In the genomic region with DNA sequence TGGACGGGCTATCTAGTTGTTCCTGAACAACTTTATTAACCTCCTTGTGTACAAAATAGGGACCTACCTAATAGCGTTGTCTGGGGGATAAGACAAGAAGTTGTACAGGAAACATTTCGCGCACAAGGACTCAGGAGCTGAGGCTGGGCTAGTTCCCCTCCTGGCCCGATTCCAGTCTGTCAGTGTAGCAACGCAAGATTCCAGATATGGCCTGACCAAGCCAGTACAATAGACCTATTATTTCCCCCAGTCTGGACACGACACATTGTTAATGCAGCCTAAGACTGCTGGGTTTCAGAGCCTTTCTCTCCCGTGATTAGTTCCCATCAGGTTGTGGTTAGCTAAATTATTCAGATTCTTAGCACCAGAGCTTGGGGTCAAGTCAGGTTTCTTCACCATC, we compare ENCODE assay signal across 14 mouse cellular contexts. TPM values are rescaled to one million over a fixed set of nuclear protein-coding genes. Genes with fewer than 3 reads are reported as not detected.
DNase-seq lines count a peak whose midpoint lies in the region; ATAC-seq and TF ChIP-seq lines count a peak whose summit lies in the region.
"Had no signal": no experiment of that assay in that cellular context is flagged by ENCODE, and none has a peak within 500 bp of the region (broad histone marks: within the 10 kb centered on the region; RNA-seq: fewer than 3 reads in every experiment).

No protein-coding gene starts in this region.

- H3K4me1 ChIP-seq in hindbrain, embryonic 12.5 days = peaks cover 38% of the 10 kb centered on the region
- H3K4me1 ChIP-seq in hindbrain, embryonic 16.5 days (ENCODE audit: control insufficient read depth, insufficient read depth, low read depth, low read length) = peaks cover 24% of the 10 kb centered on the region
- H3K4me1 ChIP-seq in limb, embryonic 14.5 days (ENCODE audit: control insufficient read depth, insufficient read depth, low read length) = peaks cover 25% of the 10 kb centered on the region
- H3K4me1 ChIP-seq in stomach, embryonic 14.5 days (ENCODE audit: control insufficient read depth, insufficient read depth, low read length) = peaks cover 5% of the 10 kb centered on the region
- peaks cover 23% of the 10 kb centered on the region for H3K4me1 ChIP-seq in intestine, embryonic 15.5 days (replicated peaks)

- no peak overlapping the region for H3K9ac ChIP-seq in hindbrain, embryonic 12.5 days
- H3K9ac ChIP-seq in hindbrain, embryonic 16.5 days (ENCODE audit: low read depth, low read length) = no peak overlapping the region
- no peak overlapping the region for H3K9ac ChIP-seq in limb, embryonic 14.5 days (ENCODE audit: low read depth, low read length, severe bottlenecking)
- no peak overlapping the region for H3K9ac ChIP-seq in stomach, embryonic 14.5 days (replicated peaks; ENCODE audit: low read depth, low read length)
- no peak overlapping the region for H3K9ac ChIP-seq in intestine, embryonic 15.5 days
- H3K9ac ChIP-seq: embryonic facial prominence, embryonic 12.5 days had no signal

- H3K36me3 ChIP-seq in hindbrain, embryonic 12.5 days = peaks cover 2% of the 10 kb centered on the region
- H3K36me3 ChIP-seq in hindbrain, embryonic 16.5 days (ENCODE audit: control insufficient read depth, insufficient read depth, low read length) = no peaks in the 10 kb centered on the region
- H3K36me3 ChIP-seq in limb, embryonic 14.5 days (ENCODE audit: control insufficient read depth, insufficient read depth, low read length) = no peaks in the 10 kb centered on the region
- no peaks in the 10 kb centered on the region for H3K36me3 ChIP-seq in stomach, embryonic 14.5 days (ENCODE audit: control insufficient read depth, insufficient read depth, low read length)
- no peaks in the 10 kb centered on the region for H3K36me3 ChIP-seq in intestine, embryonic 15.5 days
- H3K36me3 ChIP-seq: embryonic facial prominence, embryonic 12.5 days had no signal

- peak; percentile 53 for DNase-seq in embryo, embryonic 10 days (ENCODE audit: low spot score)
- no peak for DNase-seq in embryo, embryonic 9.5 days (ENCODE audit: extremely low spot score)
- peak; percentile 35 for DNase-seq in limb, embryonic 14.5 days (ENCODE audit: low spot score)
- no peak for DNase-seq in right cerebral cortex, adult 2 months (ENCODE audit: low spot score in 2 of 2)
- DNase-seq: gastrocnemius, adult 2 months; heart, postnatal 14 days; kidney, adult 9 months; left cerebral cortex, postnatal 4 days; lung, adult 2 months had no signal

- 24% methylated on average over 8 of the region's 8 CpGs for WGBS in hindbrain, embryonic 12.5 days
- 25% methylated on average over 8 of the region's 8 CpGs for WGBS in hindbrain, embryonic 16.5 days
- WGBS in limb, embryonic 14.5 days = 49% methylated on average over 8 of the region's 8 CpGs
- 54% methylated on average over 8 of the region's 8 CpGs for WGBS in stomach, embryonic 14.5 days
- 55% methylated on average over 8 of the region's 8 CpGs for WGBS in intestine, embryonic 15.5 days

- no peaks in the 10 kb centered on the region for H3K9me3 ChIP-seq in hindbrain, embryonic 12.5 days (replicated peaks)
- no peaks in the 10 kb centered on the region for H3K9me3 ChIP-seq in hindbrain, embryonic 16.5 days (ENCODE audit: control insufficient read depth, low read length)
- H3K9me3 ChIP-seq in limb, embryonic 14.5 days (ENCODE audit: control insufficient read depth, low read length) = no peaks in the 10 kb centered on the region
- no peaks in the 10 kb centered on the region for H3K9me3 ChIP-seq in stomach, embryonic 14.5 days (ENCODE audit: control insufficient read depth, low read depth, low read length)
- H3K9me3 ChIP-seq in intestine, embryonic 15.5 days = no peaks in the 10 kb centered on the region
- H3K9me3 ChIP-seq: embryonic facial prominence, embryonic 12.5 days had no signal

- peak overlapping the region; percentile 67 for H3K27ac ChIP-seq in hindbrain, embryonic 12.5 days
- no peak overlapping the region for H3K27ac ChIP-seq in hindbrain, embryonic 16.5 days (ENCODE audit: low read depth, low read length)
- H3K27ac ChIP-seq in limb, embryonic 14.5 days (replicated peaks; ENCODE audit: low read depth, low read length) = no peak overlapping the region
- no peak overlapping the region for H3K27ac ChIP-seq in stomach, embryonic 14.5 days (ENCODE audit: low read length)
- H3K27ac ChIP-seq in intestine, embryonic 15.5 days = no peak overlapping the region
- H3K27ac ChIP-seq: embryonic facial prominence, embryonic 12.5 days; gastrocnemius, adult 2 months had no signal

- no peaks in the 10 kb centered on the region for H3K27me3 ChIP-seq in hindbrain, embryonic 12.5 days
- no peaks in the 10 kb centered on the region for H3K27me3 ChIP-seq in hindbrain, embryonic 16.5 days (replicated peaks; ENCODE audit: control insufficient read depth, insufficient read depth, low read length)
- H3K27me3 ChIP-seq in limb, embryonic 14.5 days (ENCODE audit: control insufficient read depth, insufficient read depth, low read length) = no peaks in the 10 kb centered on the region
- no peaks in the 10 kb centered on the region for H3K27me3 ChIP-seq in stomach, embryonic 14.5 days (ENCODE audit: control insufficient read depth, insufficient read depth, low read length)
- H3K27me3 ChIP-seq in intestine, embryonic 15.5 days (replicated peaks) = peaks cover 10% of the 10 kb centered on the region

- H3K4me2 ChIP-seq in hindbrain, embryonic 12.5 days (replicated peaks) = 0 out of 2 replicates have a peak overlapping the region, but pooled peaks have one; percentile 4
- no peak overlapping the region for H3K4me2 ChIP-seq in hindbrain, embryonic 16.5 days (ENCODE audit: low read length)
- H3K4me2 ChIP-seq in limb, embryonic 14.5 days (replicated peaks; ENCODE audit: low read depth, low read length, severe bottlenecking) = no peak overlapping the region
- H3K4me2 ChIP-seq in stomach, embryonic 14.5 days (replicated peaks; ENCODE audit: low read depth, low read length) = no peak overlapping the region
- H3K4me2 ChIP-seq in intestine, embryonic 15.5 days (replicated peaks) = no peak overlapping the region
- H3K4me2 ChIP-seq: embryonic facial prominence, embryonic 12.5 days had no signal

- ATAC-seq in hindbrain, embryonic 12.5 days (ENCODE audit: low FRiP score) = peak; percentile 46; the same call in 1 of the 2 replicates
- no peak for ATAC-seq in hindbrain, embryonic 16.5 days
- ATAC-seq in limb, embryonic 14.5 days (ENCODE audit: low FRiP score, low read depth) = no peak
- ATAC-seq in stomach, embryonic 14.5 days (ENCODE audit: insufficient number of reproducible peaks, insufficient read depth, low FRiP score, low read depth) = 0 out of 2 replicates have a peak, but pooled peaks have one; percentile 16
- ATAC-seq in intestine, embryonic 15.5 days = no peak

- no peak overlapping the region for H3K4me3 ChIP-seq in hindbrain, embryonic 12.5 days
- no peak overlapping the region for H3K4me3 ChIP-seq in hindbrain, embryonic 16.5 days (ENCODE audit: low read length)
- H3K4me3 ChIP-seq in limb, embryonic 14.5 days (replicated peaks; ENCODE audit: low read length) = no peak overlapping the region
- H3K4me3 ChIP-seq in stomach, embryonic 14.5 days (ENCODE audit: low read depth, low read length) = no peak overlapping the region
- H3K4me3 ChIP-seq in intestine, embryonic 15.5 days (replicated peaks) = no peak overlapping the region
- H3K4me3 ChIP-seq: embryonic facial prominence, embryonic 12.5 days; gastrocnemius, adult 2 months had no signal

- no peak for TF ChIP-seq POLR2A in limb, embryonic 14.5 days (IDR thresholded peaks at IDR 0.05; ENCODE audit: borderline replicate concordance, extremely low read depth, insufficient read depth, insufficient read length)

RNA-seq across cellular contexts. Expression of a gene that starts 1.8 kb away (rescaled TPM):
- 28.5 and 28.7 TPM in 2 replicates for polyA plus RNA-seq in hindbrain, embryonic 12.5 days (2016; fragmentation: Nextera tagmentation; extraction: Ambion mirVana)
- polyA plus RNA-seq in hindbrain, embryonic 16.5 days (2015; fragmentation: Nextera tagmentation; extraction: Ambion mirVana) = 34.3 and 36.5 TPM in 2 replicates
- polyA plus RNA-seq in limb, embryonic 14.5 days (2012; rRNA removed) = 13.1 and 16.4 TPM in 2 replicates
- 9.1 and 9.3 TPM in 2 replicates for polyA plus RNA-seq in limb, embryonic 14.5 days (2014; fragmentation: Nextera tagmentation; extraction: Ambion mirVana)
- polyA plus RNA-seq in stomach, embryonic 14.5 days (2014; fragmentation: Nextera tagmentation; extraction: Ambion mirVana) = 1.8 and 2.5 TPM in 2 replicates
- 2.1 and 2.3 TPM in 2 replicates for polyA plus RNA-seq in intestine, embryonic 15.5 days (2015; fragmentation: Nextera tagmentation; extraction: Ambion mirVana)

RNA-seq across cellular contexts. Expression of a gene that starts 32.7 kb away (rescaled TPM):
- polyA plus RNA-seq in hindbrain, embryonic 12.5 days (2016; fragmentation: Nextera tagmentation; extraction: Ambion mirVana) = 103 and 105 TPM in 2 replicates
- polyA plus RNA-seq in hindbrain, embryonic 16.5 days (2015; fragmentation: Nextera tagmentation; extraction: Ambion mirVana) = 34.1 and 44.7 TPM in 2 replicates
- polyA plus RNA-seq in limb, embryonic 14.5 days (2012; rRNA removed) = 24.6 and 26.2 TPM in 2 replicates
- 39.2 and 41.1 TPM in 2 replicates for polyA plus RNA-seq in limb, embryonic 14.5 days (2014; fragmentation: Nextera tagmentation; extraction: Ambion mirVana)
- 26.9 and 30.4 TPM in 2 replicates for polyA plus RNA-seq in stomach, embryonic 14.5 days (2014; fragmentation: Nextera tagmentation; extraction: Ambion mirVana)
- polyA plus RNA-seq in intestine, embryonic 15.5 days (2015; fragmentation: Nextera tagmentation; extraction: Ambion mirVana) = 8.4 and 9.2 TPM in 2 replicates

RNA-seq across cellular contexts. Expression of a gene that starts 53.6 kb away (rescaled TPM):
- polyA plus RNA-seq in hindbrain, embryonic 12.5 days (2016; fragmentation: Nextera tagmentation; extraction: Ambion mirVana) = 23.3 and 26.7 TPM in 2 replicates
- polyA plus RNA-seq in hindbrain, embryonic 16.5 days (2015; fragmentation: Nextera tagmentation; extraction: Ambion mirVana) = 21.4 and 21.5 TPM in 2 replicates
- polyA plus RNA-seq in limb, embryonic 14.5 days (2012; rRNA removed) = 13.7 and 15.0 TPM in 2 replicates
- 18.9 and 20.1 TPM in 2 replicates for polyA plus RNA-seq in limb, embryonic 14.5 days (2014; fragmentation: Nextera tagmentation; extraction: Ambion mirVana)
- polyA plus RNA-seq in stomach, embryonic 14.5 days (2014; fragmentation: Nextera tagmentation; extraction: Ambion mirVana) = 19.2 and 24.4 TPM in 2 replicates
- polyA plus RNA-seq in intestine, embryonic 15.5 days (2015; fragmentation: Nextera tagmentation; extraction: Ambion mirVana) = 15.6 and 16.7 TPM in 2 replicates

Comparison
In these comparisons a context has a peak if more than half of its experiments do, and no peak if none do; other contexts are left out.
1. DNase-seq: peak in embryo, embryonic 10 days (single experiment) and limb, embryonic 14.5 days (single experiment); none in embryo, embryonic 9.5 days (single experiment) and right cerebral cortex, adult 2 months (0 of 2).
2. ATAC-seq: peak in hindbrain, embryonic 12.5 days (single experiment) and stomach, embryonic 14.5 days (single experiment); none in hindbrain, embryonic 16.5 days (single experiment), limb, embryonic 14.5 days (single experiment) and intestine, embryonic 15.5 days (single experiment).